Mouse (Mus musculus) kidney, postnatal 14 days (tissue): ENCODE measurements at regions not wholly inside any gene's neighbourhood (a gene's known extent, or its start where the extent isn't known, plus 50 kb on each side); places are given as distances from the start of the nearest gene placed in this dataset.

Experiments
- DNase-seq: peaks from one replicate; pipeline ENCODE4 v3.0.0; 2022; ENCODE audit warnings: mixed read lengths

GRCm38 (mm10) chr4:148384251-148385230 lies 60.0 kb downstream of the Ubiad1 start:
- no peak for DNase-seq

- DNase-seq, result no peak
Measured at GRCm38 (mm10) chr4:148380562-148380961, 64.0 kb downstream of the Ubiad1 start.

- DNase-seq, result no peak
Measured at GRCm38 (mm10) chr4:148378491-148378890, 66.1 kb downstream of the Ubiad1 start.

- DNase-seq, result no peak
Measured at GRCm38 (mm10) chr4:148377368-148377767, 67.2 kb downstream of the Ubiad1 start.

- peak; percentile 2 for DNase-seq
Measured at GRCm38 (mm10) chr4:148376439-148376838, 68.1 kb downstream of the Ubiad1 start.

- no peak for DNase-seq
Measured at GRCm38 (mm10) chr4:148371489-148371888, 73.1 kb downstream of the Ubiad1 start.

- no peak for DNase-seq
Measured at GRCm38 (mm10) chr4:148367671-148368070, 76.9 kb downstream of the Ubiad1 start.

- DNase-seq, result no peak
Measured at GRCm38 (mm10) chr4:148365804-148366203, 78.0 kb upstream of the Disp3 start.

- DNase-seq, result no peak
Measured at GRCm38 (mm10) chr4:148363366-148364121, 75.8 kb upstream of the Disp3 start.

GRCm38 (mm10) chr4:148360931-148361330 lies 73.2 kb upstream of the Disp3 start:
- no peak for DNase-seq

GRCm38 (mm10) chr4:148358336-148358735 lies 70.6 kb upstream of the Disp3 start:
- DNase-seq, result no peak

GRCm38 (mm10) chr4:148357221-148357621 lies 69.5 kb upstream of the Disp3 start:
- DNase-seq, result no peak

- no peak for DNase-seq
Measured at GRCm38 (mm10) chr4:148356654-148357053, 68.9 kb upstream of the Disp3 start.

GRCm38 (mm10) chr4:148353969-148354368 lies 66.2 kb upstream of the Disp3 start:
- DNase-seq, result no peak

GRCm38 (mm10) chr4:148352690-148353089 lies 64.9 kb upstream of the Disp3 start:
- DNase-seq, result no peak

- no peak for DNase-seq
Measured at GRCm38 (mm10) chr4:148341531-148342157, 53.9 kb upstream of the Disp3 start.

GRCm38 (mm10) chr4:148340342-148340741 lies 52.6 kb upstream of the Disp3 start:
- no peak for DNase-seq

- DNase-seq, result peak; percentile 3
Measured at GRCm38 (mm10) chr4:148337890-148338880, 50.4 kb upstream of the Disp3 start.
